In the genomic region with DNA sequence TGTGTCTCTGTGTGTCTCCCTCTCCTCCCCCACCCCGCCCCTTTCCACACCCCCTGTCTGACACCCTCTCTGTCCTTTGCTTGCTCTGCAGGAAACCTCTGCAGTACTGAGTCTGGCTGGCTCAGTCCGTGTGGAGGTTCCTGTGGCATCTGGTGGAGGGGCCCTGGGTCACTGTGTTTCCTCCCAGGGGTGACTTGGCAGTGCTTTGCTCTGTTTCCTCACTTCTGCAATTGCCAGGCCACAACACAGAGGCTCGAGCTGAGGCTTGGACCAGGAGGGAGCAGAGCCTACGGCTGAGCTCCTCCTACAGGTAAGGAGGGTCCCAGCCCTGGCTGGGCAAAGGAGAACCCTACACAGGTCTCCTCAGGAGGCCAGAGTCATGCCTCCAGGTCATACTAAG, we compare ENCODE assay signal across 8 mouse cellular contexts. TPM values are rescaled to one million over a fixed set of nuclear protein-coding genes. Genes with fewer than 3 reads are reported as not detected.
DNase-seq lines count a peak whose midpoint lies in the region; ATAC-seq lines count a peak whose summit lies in the region.
"Had no signal": no experiment of that assay in that cellular context is flagged by ENCODE, and none has a peak within 500 bp of the region (broad histone marks: within the 10 kb centered on the region; RNA-seq: fewer than 3 reads in every experiment).

TSS of gene Ptafr (plus strand) at position 103 of the 400 bp plus-strand sequence.

- peaks cover 3% of the 10 kb centered on the region; the same call in 1 of the 2 replicates for H3K9me3 ChIP-seq in limb, embryonic 12.5 days
- no peaks in the 10 kb centered on the region for H3K9me3 ChIP-seq in hindbrain, embryonic 16.5 days (ENCODE audit: control insufficient read depth, low read length)
- no peaks in the 10 kb centered on the region for H3K9me3 ChIP-seq in hindbrain, embryonic 11.5 days (ENCODE audit: control insufficient read depth, low read length)
- H3K9me3 ChIP-seq: limb, embryonic 13.5 days had no signal

- no peaks in the 10 kb centered on the region for H3K27me3 ChIP-seq in limb, embryonic 12.5 days
- no peaks in the 10 kb centered on the region for H3K27me3 ChIP-seq in hindbrain, embryonic 16.5 days (replicated peaks; ENCODE audit: control insufficient read depth, insufficient read depth, low read length)
- no peaks in the 10 kb centered on the region for H3K27me3 ChIP-seq in hindbrain, embryonic 11.5 days (ENCODE audit: control insufficient read depth, insufficient read depth, low read length)
- H3K27me3 ChIP-seq: limb, embryonic 13.5 days had no signal

- H3K9ac ChIP-seq in limb, embryonic 12.5 days (replicated peaks), result 0 out of 2 replicates have a peak within 1 kb of the TSS, but pooled peaks have one; percentile 4
- H3K9ac ChIP-seq in hindbrain, embryonic 16.5 days (ENCODE audit: low read depth, low read length), result no peak within 1 kb of the TSS
- H3K9ac ChIP-seq in hindbrain, embryonic 11.5 days (ENCODE audit: low read depth, low read length), result no peak within 1 kb of the TSS
- H3K9ac ChIP-seq: limb, embryonic 13.5 days had no signal

- peak; percentile 27 to 31 for DNase-seq in spleen, adult 18-20 months
- DNase-seq in spleen, adult 12 weeks (ENCODE audit: low spot score), result no peak
- DNase-seq in gastrocnemius, postnatal 25 days, result peak; percentile 44
- no peak for DNase-seq in hindbrain, embryonic 11.5 days (ENCODE audit: low spot score)

- 31% methylated on average over 4 of the region's 4 CpGs for WGBS in limb, embryonic 12.5 days
- 45% methylated on average over 4 of the region's 4 CpGs for WGBS in hindbrain, embryonic 16.5 days
- 37% methylated on average over 4 of the region's 4 CpGs for WGBS in hindbrain, embryonic 11.5 days

- H3K4me2 ChIP-seq in limb, embryonic 12.5 days, result no peak within 1 kb of the TSS
- H3K4me2 ChIP-seq in hindbrain, embryonic 16.5 days (ENCODE audit: low read length), result no peak within 1 kb of the TSS
- H3K4me2 ChIP-seq in hindbrain, embryonic 11.5 days (replicated peaks; ENCODE audit: low read depth, low read length), result no peak within 1 kb of the TSS
- H3K4me2 ChIP-seq: limb, embryonic 13.5 days had no signal

- no peak within 1 kb of the TSS for H3K4me3 ChIP-seq in limb, embryonic 12.5 days (replicated peaks)
- no peak within 1 kb of the TSS for H3K4me3 ChIP-seq in hindbrain, embryonic 16.5 days (ENCODE audit: low read length)
- no peak within 1 kb of the TSS for H3K4me3 ChIP-seq in hindbrain, embryonic 11.5 days (ENCODE audit: low read depth, low read length)
- H3K4me3 ChIP-seq: limb, embryonic 13.5 days had no signal

- H3K36me3 ChIP-seq in limb, embryonic 12.5 days, result no peaks in the 10 kb centered on the region
- H3K36me3 ChIP-seq in hindbrain, embryonic 16.5 days (ENCODE audit: control insufficient read depth, insufficient read depth, low read length), result no peaks in the 10 kb centered on the region
- no peaks in the 10 kb centered on the region for H3K36me3 ChIP-seq in hindbrain, embryonic 11.5 days (ENCODE audit: control insufficient read depth, insufficient read depth, low read length)
- H3K36me3 ChIP-seq: limb, embryonic 13.5 days had no signal

- H3K27ac ChIP-seq in limb, embryonic 12.5 days, result no peak within 1 kb of the TSS
- H3K27ac ChIP-seq in hindbrain, embryonic 16.5 days (ENCODE audit: low read depth, low read length), result no peak within 1 kb of the TSS
- H3K27ac ChIP-seq in hindbrain, embryonic 11.5 days (ENCODE audit: low read depth, low read length), result no peak within 1 kb of the TSS
- H3K27ac ChIP-seq: limb, embryonic 13.5 days had no signal

- no peak for ATAC-seq in limb, embryonic 12.5 days (ENCODE audit: insufficient number of reproducible peaks, insufficient read depth, low FRiP score, low TSS enrichment, low read depth)
- ATAC-seq in neutrophil, adult 5-6 weeks (ENCODE audit: extremely low read depth, insufficient number of reproducible peaks, low FRiP score, poor library complexity, severe bottlenecking), result peak; percentile 93
- no peak for ATAC-seq in hindbrain, embryonic 16.5 days
- no peak for ATAC-seq in hindbrain, embryonic 11.5 days (ENCODE audit: low FRiP score)

- no peaks in the 10 kb centered on the region; the same call in 1 of the 2 replicates for H3K4me1 ChIP-seq in limb, embryonic 12.5 days (replicated peaks)
- H3K4me1 ChIP-seq in hindbrain, embryonic 16.5 days (ENCODE audit: control insufficient read depth, insufficient read depth, low read depth, low read length), result no peaks in the 10 kb centered on the region
- no peaks in the 10 kb centered on the region for H3K4me1 ChIP-seq in hindbrain, embryonic 11.5 days (replicated peaks; ENCODE audit: control insufficient read depth, insufficient read depth, low read length)

RNA-seq across cellular contexts. Expression of gene Ptafr, which starts in this region (rescaled TPM):
- 1 to 10 TPM; 1.0 to 1.1 TPM for total RNA-seq in gastrocnemius, postnatal 25 days (2021)
- polyA plus RNA-seq in limb, embryonic 12.5 days (2016; fragmentation: Nextera tagmentation; extraction: Ambion mirVana), result 0.23 and 0.33 TPM in 2 replicates
- 135 and 136 TPM in 2 replicates for total RNA-seq in neutrophil, adult 5-6 weeks (2017)
- polyA plus RNA-seq in hindbrain, embryonic 16.5 days (2015; fragmentation: Nextera tagmentation; extraction: Ambion mirVana), result 0.39 and 0.48 TPM in 2 replicates
- polyA plus RNA-seq in hindbrain, embryonic 11.5 days (2014; fragmentation: Nextera tagmentation; extraction: Ambion mirVana), result 0.37 and 0.43 TPM in 2 replicates

Comparison
In these comparisons a context has a peak if more than half of its experiments do, and no peak if none do; other contexts are left out.
1. RNA of gene Ptafr (total RNA-seq): 135 to 136 TPM in neutrophil, adult 5-6 weeks; 1.0 to 1.1 TPM in gastrocnemius, postnatal 25 days; every median in the first group is over 10 times any median in the second.
2. DNase-seq: peak in spleen, adult 18-20 months (2 of 2) and gastrocnemius, postnatal 25 days (single experiment); none in spleen, adult 12 weeks (single experiment) and hindbrain, embryonic 11.5 days (single experiment).